Mouse (Mus musculus) thymus, postnatal 10 days (tissue): ENCODE measurements around the gene Disp2.

Experiments used
- DNase-seq, 2 experiments: peaks; one replicate each; pipeline ENCODE4 v3.0.0; 2021; ENCODE audit warnings: low spot score in 2 of 2

Disp2 gene

DNA sequence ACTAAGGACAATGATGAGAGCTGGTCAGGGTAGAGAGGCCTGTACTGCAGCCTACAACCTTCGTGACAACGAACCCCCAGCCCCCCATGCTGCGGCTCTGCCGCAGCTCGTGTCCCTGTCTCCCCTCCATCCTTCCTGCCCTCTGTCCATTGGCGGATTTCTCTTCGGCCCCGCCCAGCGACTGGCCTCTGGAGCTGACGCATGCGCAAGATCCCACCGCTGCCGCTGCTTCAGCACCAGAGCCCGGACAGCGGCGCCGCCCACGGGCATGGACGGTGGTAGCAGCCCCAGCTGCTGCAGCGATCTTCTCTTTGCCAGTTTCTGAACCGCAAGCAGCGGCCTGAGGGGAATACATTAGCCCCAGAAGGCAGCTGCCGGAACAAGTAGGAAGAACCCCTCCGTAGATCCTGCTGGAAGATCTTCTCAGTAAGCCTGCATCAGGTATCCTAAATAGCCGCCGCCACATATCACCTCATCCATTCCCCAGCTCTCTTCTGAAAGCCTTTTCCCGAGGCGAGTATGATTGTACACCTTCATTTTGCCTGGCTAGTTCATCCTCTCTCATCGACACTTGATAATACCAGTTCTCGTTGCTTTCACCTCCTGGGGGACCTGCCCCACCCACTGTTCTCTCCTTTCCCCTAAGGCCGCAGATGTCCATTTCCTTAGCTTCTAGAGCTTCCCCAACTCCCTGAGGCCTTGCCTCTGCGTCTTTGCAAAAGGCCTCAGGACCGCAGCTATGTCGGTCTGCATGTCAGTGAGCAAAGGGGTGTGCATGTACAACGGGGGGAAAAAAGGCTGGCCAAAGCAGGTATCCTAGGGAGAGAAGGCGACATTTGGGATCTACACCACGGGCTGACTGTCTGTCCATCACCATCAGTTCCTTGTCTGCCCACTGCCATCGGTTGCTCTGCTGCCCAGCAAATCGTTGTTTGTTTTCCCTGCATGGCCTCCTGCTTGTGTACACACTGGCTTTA is at the start of gene Disp2:
Gene Disp2 (plus strand): TSS at position 216 of the 977 bp plus-strand sequence.
- peak; percentile 57 to 77 for DNase-seq

GRCm38 (mm10) chr2:118729816-118730621 is 49.5 kb upstream of the Disp2 start:
- no peak for DNase-seq

GRCm38 (mm10) chr2:118730622-118730915 is 49.0 kb upstream of the Disp2 start:
- DNase-seq: peak; percentile 75 to 78

DNA sequence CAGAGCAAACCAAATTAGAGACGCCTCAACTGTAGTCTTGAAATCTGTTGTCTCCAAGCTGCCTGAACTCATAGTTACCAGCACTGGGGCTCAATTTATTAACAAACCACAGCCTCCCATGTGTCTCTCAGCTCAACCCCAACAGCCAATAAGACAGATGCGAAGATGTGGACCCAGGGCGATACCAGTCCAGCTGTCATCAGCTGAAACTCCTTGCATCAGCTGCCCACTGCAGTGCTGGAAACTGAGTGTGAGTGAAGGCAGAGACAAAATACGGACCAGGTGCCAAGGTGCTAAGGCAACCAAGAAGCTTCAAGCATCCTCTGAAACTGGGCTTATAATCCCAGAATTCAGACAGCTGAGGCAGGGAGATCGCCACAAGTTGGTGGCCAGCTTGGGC is 47.5 kb upstream of the Disp2 start:
- no peak for DNase-seq

- DNase-seq: no peak
Measured at GRCm38 (mm10) chr2:118733341-118733740, 46.2 kb upstream of the Disp2 start.

DNA sequence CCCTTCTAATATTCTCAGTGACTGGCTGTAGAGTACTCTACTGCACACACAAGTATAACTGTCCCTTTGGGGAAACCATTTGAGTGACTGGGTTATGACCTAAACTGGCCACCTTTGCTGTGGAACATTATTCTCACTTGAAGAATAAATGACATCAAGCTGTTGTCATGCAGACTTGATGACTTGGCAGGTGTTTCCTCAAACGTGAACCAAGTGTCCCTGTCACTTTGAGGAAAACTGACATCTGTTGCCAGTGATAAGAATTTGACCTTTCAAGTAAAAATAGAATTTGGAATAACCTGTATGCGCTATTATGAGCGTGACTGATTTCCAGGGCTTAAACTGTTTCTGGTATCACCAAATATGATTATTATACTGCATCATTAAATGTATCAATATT is 39.2 kb upstream of the Disp2 start:
- no peak for DNase-seq

- DNase-seq: no peak
Measured at GRCm38 (mm10) chr2:118741183-118741582, 38.3 kb upstream of the Disp2 start.

DNA sequence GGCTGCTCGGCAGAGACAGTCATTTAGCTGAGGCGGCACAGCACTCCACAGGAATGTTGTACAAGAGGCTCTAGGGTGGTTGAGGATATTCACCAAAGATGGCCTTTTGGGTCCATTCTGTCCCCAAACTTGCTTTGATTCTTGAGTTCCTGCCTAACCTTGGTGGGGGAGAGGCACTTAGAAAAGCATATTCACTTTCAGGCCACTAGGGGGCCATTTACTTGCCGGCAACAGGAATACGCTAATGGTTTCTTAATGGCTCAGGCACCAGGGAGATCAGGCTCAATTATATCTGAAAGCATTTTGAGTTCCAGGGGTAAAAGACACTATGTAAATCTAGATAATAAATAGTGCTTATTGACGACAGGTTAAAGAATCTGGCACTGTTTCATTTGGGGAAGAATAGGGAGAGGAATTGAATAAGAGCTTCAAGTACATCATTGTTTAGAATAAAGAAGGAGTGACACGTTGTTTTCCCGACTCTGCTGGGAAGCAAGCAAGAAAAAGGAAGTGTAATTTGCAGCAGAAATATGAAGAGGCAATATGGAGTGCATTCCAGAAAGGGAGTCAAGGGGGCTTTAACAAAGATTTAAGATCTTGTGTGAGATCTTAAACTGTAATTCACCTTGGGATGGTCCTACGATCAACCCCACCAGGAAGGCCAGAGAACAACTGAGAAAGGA is 36.1 kb upstream of the Disp2 start:
- peak in 1 of 2 experiments; percentile 53 for DNase-seq

- DNase-seq: no peak
Measured at GRCm38 (mm10) chr2:118744621-118745020, 34.9 kb upstream of the Disp2 start.

DNA sequence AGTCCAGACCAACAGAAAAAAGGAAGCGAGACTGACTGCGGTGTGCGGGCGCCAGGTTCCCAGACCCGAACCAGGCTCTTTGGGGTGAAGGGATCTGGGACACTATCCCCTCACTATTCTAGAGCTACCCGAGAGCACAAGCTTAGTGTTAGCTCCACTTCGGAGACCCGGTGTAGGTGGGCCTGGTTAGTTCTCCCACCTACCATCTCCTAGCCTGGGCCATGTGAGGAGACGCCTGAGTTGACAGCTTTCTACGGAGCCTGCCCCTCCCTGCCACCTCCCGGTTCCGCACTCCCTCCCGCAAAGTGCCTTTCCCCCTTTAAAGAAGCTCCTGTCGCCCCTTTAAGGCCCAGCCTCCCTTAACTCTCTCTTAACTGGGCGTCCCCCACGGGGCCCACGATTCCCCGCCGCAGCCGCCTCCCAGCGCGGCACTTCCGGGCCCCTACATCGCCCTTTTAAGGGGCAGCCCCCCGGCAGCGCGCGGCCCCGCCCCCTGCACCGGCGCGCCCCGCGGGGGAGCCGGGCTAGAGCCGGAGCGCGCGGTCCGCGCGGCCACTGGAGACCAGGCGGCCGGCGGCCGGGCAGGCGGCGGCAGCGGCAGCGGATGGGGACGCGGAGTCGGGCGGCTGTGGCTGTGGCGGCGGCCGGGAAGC is 34.2 kb upstream of the Disp2 start, which contains the start of gene Inafm2:
Gene Inafm2 (plus strand): TSS at position 527 of the 653 bp plus-strand sequence.
- DNase-seq: peak; percentile 90 to 91

- DNase-seq: peak; percentile 37 to 48
Measured at GRCm38 (mm10) chr2:118745915-118746901, 33.3 kb upstream of the Disp2 start.

GRCm38 (mm10) chr2:118747301-118747960 is 32.1 kb upstream of the Disp2 start:
- DNase-seq: no peak

- DNase-seq: no peak
Measured at GRCm38 (mm10) chr2:118749341-118749884, 30.1 kb upstream of the Disp2 start.

DNA sequence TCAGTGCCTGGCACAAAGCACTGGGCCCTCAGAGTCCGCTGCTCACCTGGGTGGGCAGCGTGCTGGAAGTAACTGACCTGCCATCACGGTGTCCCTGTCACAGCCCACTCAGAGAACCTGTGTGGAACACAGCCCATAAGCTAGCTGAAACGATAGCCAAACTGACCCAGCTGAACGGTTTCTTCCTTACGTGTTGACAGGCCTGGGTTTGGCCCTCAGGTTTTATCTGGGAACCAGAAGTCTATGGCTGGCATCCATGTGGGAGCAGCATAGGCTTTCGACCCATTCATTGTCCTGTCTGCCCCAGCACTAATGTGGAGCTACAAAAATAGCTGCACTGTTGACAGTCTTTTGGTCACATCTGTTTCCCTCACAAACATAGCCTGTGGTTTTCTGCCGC is 29.0 kb upstream of the Disp2 start:
- no peak for DNase-seq

DNA sequence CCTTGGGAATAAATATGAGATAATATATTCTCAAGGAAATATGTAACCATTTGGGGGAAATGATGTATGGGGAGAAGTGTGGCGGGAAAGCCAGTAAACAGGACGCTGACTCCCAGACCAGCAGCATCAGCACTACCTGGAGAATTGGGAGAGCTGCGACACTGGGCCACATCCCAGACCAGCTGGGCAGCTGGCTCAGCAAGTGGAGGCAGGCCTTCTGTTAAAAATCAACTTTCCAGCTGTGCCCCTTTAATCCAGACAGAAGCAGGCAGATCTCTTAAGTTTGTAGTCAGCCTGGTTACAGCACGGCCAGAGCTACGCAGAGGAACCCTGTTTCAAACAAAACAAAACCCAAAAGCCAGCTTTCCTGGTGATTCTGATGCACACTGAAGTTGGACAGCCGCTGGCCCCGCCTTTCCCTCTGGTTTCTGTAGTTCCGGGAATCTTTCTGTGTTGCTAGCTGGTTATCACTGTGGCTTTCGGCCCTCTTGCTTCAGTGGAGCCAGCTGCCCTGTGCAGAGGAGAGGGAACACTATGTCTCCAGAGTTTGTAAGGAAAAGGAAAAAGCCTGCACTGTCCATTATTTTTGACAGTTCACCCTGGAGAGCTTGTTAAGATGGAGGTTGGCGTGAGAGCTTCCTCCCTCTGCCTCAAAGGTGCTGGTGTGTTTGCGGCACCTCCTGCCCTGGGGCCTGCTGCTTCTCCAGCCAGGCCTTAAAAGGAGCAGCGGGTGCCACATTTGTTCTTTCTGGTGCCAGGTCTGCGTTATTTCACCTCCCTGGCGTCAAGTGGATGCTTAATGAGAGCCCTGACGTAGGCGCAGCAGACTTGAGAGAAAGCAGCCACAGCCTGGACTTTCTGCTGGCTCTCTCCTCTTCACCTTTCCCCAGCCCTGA is 27.4 kb upstream of the Disp2 start:
- DNase-seq: no peak

GRCm38 (mm10) chr2:118752792-118753108 is 26.8 kb upstream of the Disp2 start:
- DNase-seq: no peak

DNA sequence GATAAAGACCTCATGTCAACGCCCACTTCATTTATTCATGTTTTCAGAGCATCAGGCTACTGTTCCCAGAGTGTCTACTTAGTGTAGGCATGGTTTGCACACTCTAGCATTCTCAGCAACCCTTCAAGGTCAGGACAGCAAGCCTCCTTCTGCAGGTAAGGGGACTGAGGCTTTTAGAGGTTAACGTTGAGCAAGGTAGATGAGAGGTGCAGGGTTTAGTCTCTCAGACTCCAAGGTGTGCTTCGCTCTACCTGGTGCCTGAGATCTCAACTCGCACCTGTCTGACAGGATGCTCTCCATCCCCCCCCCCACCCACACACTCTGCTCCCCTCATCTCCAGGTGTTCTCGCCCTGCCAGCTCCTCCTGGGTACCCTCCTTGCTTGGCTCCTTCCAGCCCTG is 25.4 kb upstream of the Disp2 start:
- DNase-seq: no peak

DNA sequence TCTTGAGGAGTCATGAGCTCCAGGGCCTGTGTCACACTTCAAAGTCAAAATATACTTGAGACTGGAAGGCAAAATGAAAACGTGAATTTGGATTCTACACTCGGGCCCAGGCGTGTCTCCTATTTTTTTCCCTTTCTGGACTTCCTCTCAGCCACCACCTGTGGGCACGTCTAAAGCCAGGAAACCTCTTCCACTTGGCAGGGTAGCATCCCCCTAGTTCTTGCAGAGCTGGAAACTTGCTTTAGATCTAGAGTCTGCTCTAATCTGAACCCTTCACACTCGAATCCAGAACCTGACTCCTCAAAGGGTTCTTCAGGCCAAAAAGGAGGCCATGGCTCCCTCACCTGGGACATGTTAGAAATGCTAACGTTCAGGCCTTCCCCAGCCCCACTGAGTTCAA is 24.1 kb upstream of the Disp2 start:
- DNase-seq: no peak

DNA sequence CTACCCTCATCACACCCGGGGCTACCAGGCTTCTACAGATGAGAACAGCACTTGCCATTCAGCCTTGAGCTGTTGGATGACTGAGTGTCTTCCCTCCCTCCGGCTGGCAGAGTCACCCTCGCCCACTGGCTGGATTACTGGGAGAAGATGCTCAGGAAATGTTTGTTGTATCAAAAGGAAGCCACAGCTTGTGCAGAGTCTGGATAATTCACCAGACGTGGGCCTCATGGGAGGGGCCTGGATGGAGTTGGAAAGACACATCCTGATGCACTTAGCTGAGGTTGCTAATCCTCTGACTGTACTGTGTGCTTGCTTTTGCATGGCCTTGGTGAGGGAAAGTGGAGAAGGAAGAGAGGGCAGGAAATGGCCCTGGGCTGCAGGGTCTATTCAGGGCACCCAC is 23.4 kb upstream of the Disp2 start:
- DNase-seq: no peak
